Mouse (Mus musculus): ENCODE measurements around the gene Slc26a11. TPM values are rescaled to one million over a fixed set of nuclear protein-coding genes. Genes with fewer than 3 reads are reported as not detected.
A peak's percentile ranks its signal among the peaks of the same experiment; 100 is the strongest.

Gene Slc26a11
- polyA plus RNA-seq, 1 experiment from 2014 or later, result 6.0 TPM

GRCm38 (mm10) chr11:119407381-119407780 lies 52.0 kb downstream of the Slc26a11 start:
- H3K27me3 ChIP-seq (ENCODE audit: control insufficient read depth, insufficient read depth, low read length), result no peaks in the 10 kb centered on the region
- H3K9ac ChIP-seq, result no peak overlapping the region
- H3K27ac ChIP-seq, result no peak overlapping the region
- DNase-seq (ENCODE audit: low spot score), result no peak
- H3K9me3 ChIP-seq (ENCODE audit: control insufficient read depth, low read length), result no peaks in the 10 kb centered on the region
- no peaks in the 10 kb centered on the region for H3K4me1 ChIP-seq (replicated peaks; ENCODE audit: control insufficient read depth, insufficient read depth, low read length)
- no peak overlapping the region for H3K4me2 ChIP-seq (replicated peaks)
- WGBS, result 92% methylated on average over 6 of the region's 6 CpGs
- no peak for ATAC-seq (ENCODE audit: low FRiP score)
- no peaks in the 10 kb centered on the region for H3K36me3 ChIP-seq (replicated peaks; ENCODE audit: control insufficient read depth, insufficient read depth)
- H3K4me3 ChIP-seq (replicated peaks; ENCODE audit: low read length), result no peak overlapping the region

- H3K9ac ChIP-seq, result no peak overlapping the region
- H3K27me3 ChIP-seq (ENCODE audit: control insufficient read depth, insufficient read depth, low read length), result no peaks in the 10 kb centered on the region
- WGBS, result 53% methylated on average over 5 of the region's 5 CpGs
- H3K36me3 ChIP-seq (replicated peaks; ENCODE audit: control insufficient read depth, insufficient read depth), result no peaks in the 10 kb centered on the region
- H3K4me2 ChIP-seq (replicated peaks), result no peak overlapping the region
- H3K4me3 ChIP-seq (replicated peaks; ENCODE audit: low read length), result no peak overlapping the region
- no peaks in the 10 kb centered on the region for H3K4me1 ChIP-seq (replicated peaks; ENCODE audit: control insufficient read depth, insufficient read depth, low read length)
- H3K9me3 ChIP-seq (ENCODE audit: control insufficient read depth, low read length), result no peaks in the 10 kb centered on the region
- no peak for DNase-seq (ENCODE audit: low spot score)
- no peak for ATAC-seq (ENCODE audit: low FRiP score)
- H3K27ac ChIP-seq, result no peak overlapping the region
Measured at GRCm38 (mm10) chr11:119407977-119408376, 52.6 kb downstream of the Slc26a11 start.

- Histone ChIP-seq H3K4me3 (replicated peaks; ENCODE audit: low read length) (no peak overlapping the region), H3K27me3 (ENCODE audit: control insufficient read depth, insufficient read depth, low read length) (no peaks in the 10 kb centered on the region), H3K36me3 (replicated peaks; ENCODE audit: control insufficient read depth, insufficient read depth) (no peaks in the 10 kb centered on the region), H3K9me3 (ENCODE audit: control insufficient read depth, low read length) (no peaks in the 10 kb centered on the region), H3K9ac (no peak overlapping the region), H3K4me2 (replicated peaks) (no peak overlapping the region), H3K27ac (no peak overlapping the region), H3K4me1 (replicated peaks; ENCODE audit: control insufficient read depth, insufficient read depth, low read length) (no peaks in the 10 kb centered on the region)
- whole genome bisulfite sequencing, result 66% methylated on average over 16 of the region's 16 CpGs
- DNase-seq (ENCODE audit: low spot score) (no peak), ATAC-seq (ENCODE audit: low FRiP score) (no peak)
Measured at GRCm38 (mm10) chr11:119419327-119420118, 64.2 kb downstream of the Slc26a11 start.

GRCm38 (mm10) chr11:119420426-119420825 lies 65.1 kb downstream of the Slc26a11 start:
- H3K4me1 ChIP-seq (replicated peaks; ENCODE audit: control insufficient read depth, insufficient read depth, low read length), result no peaks in the 10 kb centered on the region
- no peak overlapping the region for H3K4me3 ChIP-seq (replicated peaks; ENCODE audit: low read length)
- no peak for ATAC-seq (ENCODE audit: low FRiP score)
- DNase-seq (ENCODE audit: low spot score), result no peak
- no peak overlapping the region for H3K4me2 ChIP-seq (replicated peaks)
- H3K36me3 ChIP-seq (replicated peaks; ENCODE audit: control insufficient read depth, insufficient read depth), result no peaks in the 10 kb centered on the region
- no peaks in the 10 kb centered on the region for H3K9me3 ChIP-seq (ENCODE audit: control insufficient read depth, low read length)
- no peak overlapping the region for H3K9ac ChIP-seq
- H3K27ac ChIP-seq, result no peak overlapping the region
- 81% methylated on average over 5 of the region's 5 CpGs for WGBS
- no peaks in the 10 kb centered on the region for H3K27me3 ChIP-seq (ENCODE audit: control insufficient read depth, insufficient read depth, low read length)

GRCm38 (mm10) chr11:119427431-119427830 lies 72.1 kb downstream of the Slc26a11 start:
- WGBS, result 89% methylated on average over 6 of the region's 6 CpGs
- Histone ChIP-seq H3K4me1 (replicated peaks; ENCODE audit: control insufficient read depth, insufficient read depth, low read length) (peaks cover 6% of the 10 kb centered on the region), H3K27me3 (ENCODE audit: control insufficient read depth, insufficient read depth, low read length) (no peaks in the 10 kb centered on the region), H3K27ac (no peak overlapping the region), H3K36me3 (replicated peaks; ENCODE audit: control insufficient read depth, insufficient read depth) (no peaks in the 10 kb centered on the region), H3K4me3 (replicated peaks; ENCODE audit: low read length) (no peak overlapping the region), H3K9me3 (ENCODE audit: control insufficient read depth, low read length) (no peaks in the 10 kb centered on the region), H3K4me2 (replicated peaks) (no peak overlapping the region), H3K9ac (no peak overlapping the region)
- DNase-seq (ENCODE audit: low spot score) (no peak), ATAC-seq (ENCODE audit: low FRiP score) (no peak)

GRCm38 (mm10) chr11:119427986-119428385 lies 72.6 kb downstream of the Slc26a11 start:
- H3K36me3 ChIP-seq (replicated peaks; ENCODE audit: control insufficient read depth, insufficient read depth), result no peaks in the 10 kb centered on the region
- no peaks in the 10 kb centered on the region for H3K9me3 ChIP-seq (ENCODE audit: control insufficient read depth, low read length)
- H3K4me1 ChIP-seq (replicated peaks; ENCODE audit: control insufficient read depth, insufficient read depth, low read length), result peaks cover 6% of the 10 kb centered on the region
- peak overlapping the region; percentile 74 for H3K4me2 ChIP-seq (replicated peaks)
- no peaks in the 10 kb centered on the region for H3K27me3 ChIP-seq (ENCODE audit: control insufficient read depth, insufficient read depth, low read length)
- DNase-seq (ENCODE audit: low spot score) (no peak), ATAC-seq (ENCODE audit: low FRiP score) (no peak)
- H3K9ac ChIP-seq, result peak overlapping the region; percentile 52; the same call in 1 of the 2 replicates
- H3K27ac ChIP-seq, result no peak overlapping the region
- peak overlapping the region; percentile 28; the same call in 1 of the 2 replicates for H3K4me3 ChIP-seq (replicated peaks; ENCODE audit: low read length)
- WGBS, result 88% methylated on average over 5 of the region's 5 CpGs

GRCm38 (mm10) chr11:119428649-119429136 lies 73.3 kb downstream of the Slc26a11 start:
- H3K4me1 ChIP-seq (replicated peaks; ENCODE audit: control insufficient read depth, insufficient read depth, low read length), result peaks cover 6% of the 10 kb centered on the region
- peak overlapping the region; percentile 52 for H3K9ac ChIP-seq
- no peaks in the 10 kb centered on the region for H3K27me3 ChIP-seq (ENCODE audit: control insufficient read depth, insufficient read depth, low read length)
- no peaks in the 10 kb centered on the region for H3K9me3 ChIP-seq (ENCODE audit: control insufficient read depth, low read length)
- peak overlapping the region; percentile 74 for H3K4me2 ChIP-seq (replicated peaks)
- DNase-seq (ENCODE audit: low spot score) (peak; percentile 27), ATAC-seq (ENCODE audit: low FRiP score) (peak; percentile 43; the same call in 1 of the 2 replicates)
- H3K36me3 ChIP-seq (replicated peaks; ENCODE audit: control insufficient read depth, insufficient read depth), result no peaks in the 10 kb centered on the region
- peak overlapping the region; percentile 28 for H3K4me3 ChIP-seq (replicated peaks; ENCODE audit: low read length)
- WGBS, result under 1% methylated on average over 26 of the region's 35 CpGs
- H3K27ac ChIP-seq, result no peak overlapping the region

MicroRNA genes within 50 kb of the gene (microRNA counts, 519-probe panel; counts per million panel counts)
- not detected for microRNA mmu-miR-1932

Small RNA genes lying within 50 kb of the gene (microRNA-seq; reads per million reads assigned to microRNA genes)
- gene Mir1932, result not detected

Other genes with a start within 250 kb of the Slc26a11 start
- gene Tbc1d16, start 127.1 kb upstream of the Slc26a11 start, polyA plus RNA-seq (2014; fragmentation: Nextera tagmentation; extraction: Ambion mirVana), result 39.3 and 41.2 TPM in 2 replicates
- gene Ccdc40, start 127.0 kb upstream of the Slc26a11 start, polyA plus RNA-seq (2014; fragmentation: Nextera tagmentation; extraction: Ambion mirVana), result 12.0 and 14.1 TPM in 2 replicates
- gene Gaa, start 87.7 kb upstream of the Slc26a11 start, polyA plus RNA-seq (2014; fragmentation: Nextera tagmentation; extraction: Ambion mirVana), result 78.7 and 82.4 TPM in 2 replicates
- gene Eif4a3, start 55.5 kb upstream of the Slc26a11 start, polyA plus RNA-seq (2014; fragmentation: Nextera tagmentation; extraction: Ambion mirVana), result 223 and 243 TPM in 2 replicates
- gene Card14, start 47.8 kb upstream of the Slc26a11 start, polyA plus RNA-seq (2014; fragmentation: Nextera tagmentation; extraction: Ambion mirVana), result 0.16 and 0.18 TPM in 2 replicates
- 3.4 and 5.1 TPM in 2 replicates for gene Sgsh, start within 50 bp of the Slc26a11 start, polyA plus RNA-seq (2014; fragmentation: Nextera tagmentation; extraction: Ambion mirVana)
- 1.5 and 2.2 TPM in 2 replicates for gene Rnf213, start 37.5 kb downstream of the Slc26a11 start, polyA plus RNA-seq (2014; fragmentation: Nextera tagmentation; extraction: Ambion mirVana)
- 11.4 and 15.9 TPM in 2 replicates for gene Endov, start 135.8 kb downstream of the Slc26a11 start, polyA plus RNA-seq (2014; fragmentation: Nextera tagmentation; extraction: Ambion mirVana)
- gene Nptx1, start 192.2 kb downstream of the Slc26a11 start, polyA plus RNA-seq (2014; fragmentation: Nextera tagmentation; extraction: Ambion mirVana), result 17.4 and 20.5 TPM in 2 replicates
- gene Rptor, start 247.3 kb downstream of the Slc26a11 start, polyA plus RNA-seq (2014; fragmentation: Nextera tagmentation; extraction: Ambion mirVana), result 12.3 and 13.2 TPM in 2 replicates

Measured in hindbrain, embryonic 14.5 days (tissue).